Mouse (Mus musculus) embryonic fibroblast, embryonic 13.5 days (primary cell): ENCODE measurements around the gene Slc22a20.

ENCODE experiments used
- CTCF ChIP-seq: IDR thresholded peaks from 2 replicates; pipeline ENCODE4 v1.5.1; 2011; ENCODE audit warnings: mild to moderate bottlenecking, control low read depth, low read length, moderate library complexity, borderline replicate concordance; ENCODE audit not compliant: insufficient read depth
- POLR2A ChIP-seq: IDR thresholded peaks from 2 replicates; pipeline ENCODE4 v1.6.1; 2011; ENCODE audit warnings: low read depth, mild to moderate bottlenecking, control low read depth, low read length, moderate library complexity

GRCm38 (mm10) chr19:5950218-5950617 is 35.7 kb downstream of the Slc22a20 start:
- TF ChIP-seq POLR2A, result no peak
- TF ChIP-seq CTCF, result no peak
